Mouse (Mus musculus): ENCODE results near the gene Cdk5r2. TPM values are rescaled to one million over a fixed set of nuclear protein-coding genes. Genes with fewer than 3 reads are reported as not detected.

The Cdk5r2 gene
- polyA plus RNA-seq, 1 experiment: not detected

GRCm38 (mm10) chr1:74848946-74849345 lies 5.8 kb upstream of the Cdk5r2 start:
- TF ChIP-seq GATA1 (IDR thresholded peaks at IDR 0.05; ENCODE audit: low read length) (no peak), TAL1 (IDR thresholded peaks at IDR 0.05; ENCODE audit: low read length) (no peak)
- Histone ChIP-seq H3K27me3 (ENCODE audit: control insufficient read depth) (peaks cover 49% of the 10 kb centered on the region), H3K36me3 (ENCODE audit: control insufficient read depth) (no peaks in the 10 kb centered on the region), H3K4me1 (ENCODE audit: control insufficient read depth) (no peaks in the 10 kb centered on the region), H3K9me3 (ENCODE audit: control insufficient read depth, low read length) (no peaks in the 10 kb centered on the region), H3K4me3 (replicated peaks) (no peak overlapping the region)

DNA sequence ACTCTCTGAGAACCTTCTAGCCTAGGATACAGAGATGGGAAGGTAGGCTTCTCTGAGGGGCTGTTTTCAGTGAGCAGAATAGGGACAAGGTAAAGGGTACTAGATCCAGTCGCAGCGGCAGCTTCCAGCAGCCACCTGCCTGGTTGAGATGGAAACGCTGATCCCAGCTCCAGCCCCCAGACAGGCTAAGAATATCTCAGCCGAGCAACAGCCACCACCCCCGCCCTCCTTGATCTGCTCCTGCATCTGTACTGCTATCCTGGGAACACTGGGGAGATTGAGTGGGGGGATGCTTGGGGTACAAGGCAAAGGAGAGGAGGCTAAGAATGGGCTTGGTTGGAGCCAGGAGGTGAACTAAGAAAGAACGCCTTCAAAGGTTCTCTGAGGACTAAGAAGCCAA lies 4.5 kb upstream of the Cdk5r2 start:
- no peaks in the 10 kb centered on the region for H3K36me3 ChIP-seq (ENCODE audit: control insufficient read depth)
- H3K4me3 ChIP-seq (replicated peaks): no peak overlapping the region
- H3K9me3 ChIP-seq (ENCODE audit: control insufficient read depth, low read length): peaks cover 2% of the 10 kb centered on the region; the same call in 1 of the 2 replicates
- TF ChIP-seq TAL1 (IDR thresholded peaks at IDR 0.05; ENCODE audit: low read length): no peak
- TF ChIP-seq GATA1 (IDR thresholded peaks at IDR 0.05; ENCODE audit: low read length): no peak
- peaks cover 62% of the 10 kb centered on the region for H3K27me3 ChIP-seq (ENCODE audit: control insufficient read depth)
- H3K4me1 ChIP-seq (ENCODE audit: control insufficient read depth): peaks cover 3% of the 10 kb centered on the region; the same call in 1 of the 2 replicates

- Histone ChIP-seq H3K27me3 (ENCODE audit: control insufficient read depth) (peaks cover 72% of the 10 kb centered on the region), H3K9me3 (ENCODE audit: control insufficient read depth, low read length) (peaks cover 8% of the 10 kb centered on the region; the same call in 1 of the 2 replicates), H3K36me3 (ENCODE audit: control insufficient read depth) (no peaks in the 10 kb centered on the region), H3K4me1 (ENCODE audit: control insufficient read depth) (peaks cover 3% of the 10 kb centered on the region; the same call in 1 of the 2 replicates), H3K4me3 (replicated peaks) (no peak overlapping the region)
- TF ChIP-seq GATA1 (IDR thresholded peaks at IDR 0.05; ENCODE audit: low read length) (no peak), TAL1 (IDR thresholded peaks at IDR 0.05; ENCODE audit: low read length) (no peak)
Measured at GRCm38 (mm10) chr1:74851001-74851775, 3.5 kb upstream of the Cdk5r2 start.

DNA sequence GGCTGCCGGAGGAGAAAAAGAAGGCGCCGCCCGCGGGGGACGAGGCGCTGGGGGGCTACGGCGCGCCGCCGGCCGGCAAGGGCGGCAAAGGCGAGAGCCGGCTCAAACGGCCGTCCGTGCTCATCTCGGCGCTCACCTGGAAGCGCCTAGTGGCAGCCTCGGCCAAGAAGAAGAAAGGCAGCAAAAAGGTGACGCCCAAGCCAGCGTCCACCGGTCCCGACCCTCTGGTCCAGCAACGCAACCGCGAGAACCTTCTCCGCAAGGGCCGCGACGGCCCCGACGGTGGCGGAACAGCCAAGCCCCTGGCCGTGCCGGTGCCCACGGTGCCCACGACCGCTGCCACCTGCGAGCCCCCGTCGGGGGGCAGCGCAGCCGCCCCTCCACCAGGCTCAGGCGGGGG lies 422 bp downstream of the Cdk5r2 start:
- Histone ChIP-seq H3K9me3 (ENCODE audit: control insufficient read depth, low read length) (peaks cover 8% of the 10 kb centered on the region; the same call in 1 of the 2 replicates), H3K4me3 (replicated peaks) (no peak overlapping the region), H3K36me3 (ENCODE audit: control insufficient read depth) (no peaks in the 10 kb centered on the region), H3K4me1 (ENCODE audit: control insufficient read depth) (peaks cover 3% of the 10 kb centered on the region; the same call in 1 of the 2 replicates), H3K27me3 (ENCODE audit: control insufficient read depth) (peaks cover 100% of the 10 kb centered on the region)
- TF ChIP-seq TAL1 (IDR thresholded peaks at IDR 0.05; ENCODE audit: low read length) (no peak), GATA1 (IDR thresholded peaks at IDR 0.05; ENCODE audit: low read length) (no peak)

DNA sequence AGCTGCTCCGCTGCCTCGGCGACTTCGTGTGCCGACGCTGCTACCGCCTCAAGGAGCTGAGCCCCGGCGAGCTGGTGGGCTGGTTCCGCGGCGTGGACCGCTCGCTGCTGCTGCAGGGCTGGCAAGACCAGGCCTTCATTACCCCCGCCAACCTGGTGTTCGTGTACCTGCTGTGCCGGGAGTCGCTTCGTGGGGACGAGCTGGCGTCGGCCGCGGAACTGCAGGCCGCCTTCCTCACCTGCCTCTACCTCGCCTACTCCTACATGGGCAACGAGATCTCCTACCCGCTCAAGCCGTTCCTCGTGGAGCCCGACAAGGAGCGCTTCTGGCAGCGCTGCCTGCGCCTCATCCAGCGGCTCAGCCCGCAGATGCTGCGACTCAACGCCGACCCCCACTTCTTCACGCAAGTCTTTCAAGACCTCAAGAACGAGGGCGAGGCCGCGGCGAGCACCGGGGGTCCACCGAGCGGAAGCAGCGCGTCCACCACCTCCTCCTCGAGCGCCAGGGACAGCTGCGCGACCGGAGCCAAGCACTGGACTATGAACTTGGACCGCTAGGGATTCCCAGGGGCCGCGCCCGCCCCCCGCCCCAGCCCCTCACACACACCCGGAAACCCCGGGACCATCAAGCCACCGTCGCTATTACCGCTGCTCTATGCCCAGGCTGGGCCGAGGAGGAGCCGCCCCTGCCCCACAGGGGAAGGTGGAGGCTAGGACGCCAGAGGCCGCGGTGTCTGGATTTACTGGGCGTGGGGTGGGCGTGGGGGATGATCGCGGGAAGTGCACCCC lies 1.1 kb downstream of the Cdk5r2 start:
- H3K36me3 ChIP-seq (ENCODE audit: control insufficient read depth): no peaks in the 10 kb centered on the region
- TF ChIP-seq TAL1 (IDR thresholded peaks at IDR 0.05; ENCODE audit: low read length) (no peak), GATA1 (IDR thresholded peaks at IDR 0.05; ENCODE audit: low read length) (no peak)
- H3K9me3 ChIP-seq (ENCODE audit: control insufficient read depth, low read length): peaks cover 8% of the 10 kb centered on the region; the same call in 1 of the 2 replicates
- no peak overlapping the region for H3K4me3 ChIP-seq (replicated peaks)
- peaks cover 3% of the 10 kb centered on the region; the same call in 1 of the 2 replicates for H3K4me1 ChIP-seq (ENCODE audit: control insufficient read depth)
- H3K27me3 ChIP-seq (ENCODE audit: control insufficient read depth): peaks cover 93% of the 10 kb centered on the region

DNA sequence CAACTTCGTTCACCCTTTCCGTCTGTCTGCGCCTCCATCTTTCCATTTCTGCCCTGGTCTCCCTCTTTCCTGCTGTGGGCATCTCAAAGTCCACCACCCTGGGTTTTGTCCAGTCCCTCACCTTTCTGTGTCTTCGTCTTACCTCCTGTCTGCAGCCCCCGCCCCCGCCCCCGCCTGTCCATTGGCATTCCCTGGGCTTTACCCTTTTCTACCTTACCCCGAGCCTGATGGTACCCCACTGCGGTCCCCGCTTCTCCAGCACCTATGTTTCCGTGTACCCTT lies 1.6 kb downstream of the Cdk5r2 start:
- Histone ChIP-seq H3K9me3 (ENCODE audit: control insufficient read depth, low read length) (peaks cover 8% of the 10 kb centered on the region; the same call in 1 of the 2 replicates), H3K27me3 (ENCODE audit: control insufficient read depth) (peaks cover 88% of the 10 kb centered on the region), H3K36me3 (ENCODE audit: control insufficient read depth) (no peaks in the 10 kb centered on the region), H3K4me1 (ENCODE audit: control insufficient read depth) (peaks cover 3% of the 10 kb centered on the region; the same call in 1 of the 2 replicates), H3K4me3 (replicated peaks) (no peak overlapping the region)
- TF ChIP-seq GATA1 (IDR thresholded peaks at IDR 0.05; ENCODE audit: low read length): no peak
- no peak for TF ChIP-seq TAL1 (IDR thresholded peaks at IDR 0.05; ENCODE audit: low read length)

- TF ChIP-seq TAL1 (IDR thresholded peaks at IDR 0.05; ENCODE audit: low read length): no peak
- TF ChIP-seq GATA1 (IDR thresholded peaks at IDR 0.05; ENCODE audit: low read length): no peak
- peaks cover 84% of the 10 kb centered on the region for H3K27me3 ChIP-seq (ENCODE audit: control insufficient read depth)
Measured at GRCm38 (mm10) chr1:74856791-74857190, 2.1 kb downstream of the Cdk5r2 start.

GRCm38 (mm10) chr1:74857201-74857600 lies 2.5 kb downstream of the Cdk5r2 start:
- TF ChIP-seq TAL1 (IDR thresholded peaks at IDR 0.05; ENCODE audit: low read length) (no peak), GATA1 (IDR thresholded peaks at IDR 0.05; ENCODE audit: low read length) (no peak)
- H3K4me3 ChIP-seq (replicated peaks): no peak overlapping the region

More at GRCm38 (mm10) chr1:74856791-74857190, 2.1 kb downstream of the Cdk5r2 start:
- Histone ChIP-seq H3K4me1 (ENCODE audit: control insufficient read depth) (peaks cover 3% of the 10 kb centered on the region; the same call in 1 of the 2 replicates), H3K4me3 (replicated peaks) (no peak overlapping the region), H3K36me3 (ENCODE audit: control insufficient read depth) (no peaks in the 10 kb centered on the region), H3K9me3 (ENCODE audit: control insufficient read depth, low read length) (peaks cover 8% of the 10 kb centered on the region; the same call in 1 of the 2 replicates)

GRCm38 (mm10) chr1:74857677-74858076 lies 2.9 kb downstream of the Cdk5r2 start:
- TF ChIP-seq GATA1 (IDR thresholded peaks at IDR 0.05; ENCODE audit: low read length) (no peak), TAL1 (IDR thresholded peaks at IDR 0.05; ENCODE audit: low read length) (no peak)
- Histone ChIP-seq H3K36me3 (ENCODE audit: control insufficient read depth) (no peaks in the 10 kb centered on the region), H3K27me3 (ENCODE audit: control insufficient read depth) (peaks cover 75% of the 10 kb centered on the region), H3K4me1 (ENCODE audit: control insufficient read depth) (peaks cover 3% of the 10 kb centered on the region; the same call in 1 of the 2 replicates), H3K4me3 (replicated peaks) (no peak overlapping the region), H3K9me3 (ENCODE audit: control insufficient read depth, low read length) (peaks cover 8% of the 10 kb centered on the region; the same call in 1 of the 2 replicates)

More at GRCm38 (mm10) chr1:74857201-74857600, 2.5 kb downstream of the Cdk5r2 start:
- Histone ChIP-seq H3K27me3 (ENCODE audit: control insufficient read depth) (peaks cover 79% of the 10 kb centered on the region), H3K9me3 (ENCODE audit: control insufficient read depth, low read length) (peaks cover 8% of the 10 kb centered on the region; the same call in 1 of the 2 replicates), H3K36me3 (ENCODE audit: control insufficient read depth) (no peaks in the 10 kb centered on the region), H3K4me1 (ENCODE audit: control insufficient read depth) (peaks cover 3% of the 10 kb centered on the region; the same call in 1 of the 2 replicates)

All from erythroblast, embryonic 14.5 days (primary cell).